Mouse (Mus musculus): ENCODE data around the gene Trim16. TPM values are rescaled to one million over a fixed set of nuclear protein-coding genes. Genes with fewer than 3 reads are reported as not detected.

Gene Trim16
- polyA plus RNA-seq, 1 experiment: 24.2 TPM

DNA sequence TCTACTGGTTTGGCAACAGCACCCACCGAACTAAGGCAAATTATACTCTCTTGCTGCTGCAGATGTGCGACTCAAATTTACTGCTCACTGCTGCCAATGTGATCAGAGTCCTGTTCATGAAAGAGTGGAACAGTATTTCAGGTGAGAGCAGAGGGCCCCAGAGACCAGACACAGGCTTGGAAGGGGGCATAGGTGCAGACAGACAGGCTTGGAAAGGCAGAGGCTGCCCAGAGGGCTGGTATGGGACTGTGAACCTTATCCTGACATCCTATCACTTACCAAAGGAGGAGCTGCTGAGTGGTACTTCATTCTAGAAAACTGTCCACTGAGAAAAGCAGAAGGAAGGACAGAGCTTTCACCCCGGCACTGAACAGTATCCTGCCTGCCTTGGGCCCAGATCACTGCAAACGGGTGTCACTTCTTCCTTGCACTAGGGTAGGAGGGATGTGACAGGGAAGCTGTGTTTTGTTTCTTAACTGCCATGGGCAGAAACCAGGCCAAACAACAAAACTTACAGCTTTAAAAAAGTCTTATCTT, 27.7 kb downstream of the Trim16 start:
- TF ChIP-seq MAX (IDR thresholded peaks at IDR 0.05) (no peak), USF1 (IDR thresholded peaks at IDR 0.05; ENCODE audit: low read depth) (no peak), CEBPB (IDR thresholded peaks at IDR 0.05; ENCODE audit: low read depth) (no peak), CTCF (IDR thresholded peaks at IDR 0.05; ENCODE audit: control insufficient read depth, insufficient read depth, insufficient read length) (no peak), MYOD1 (IDR thresholded peaks at IDR 0.05; ENCODE audit: control insufficient read depth, insufficient read length, low read depth) (no peak), FOSL1 (IDR thresholded peaks at IDR 0.05; ENCODE audit: insufficient read depth, low read length, poor library complexity, severe bottlenecking) (no peak), MYOG (IDR thresholded peaks at IDR 0.05; ENCODE audit: control insufficient read depth, extremely low read depth, insufficient read length) (no peak)
- Histone ChIP-seq H3K79me3 (ENCODE audit: low read depth) (no peaks in the 10 kb centered on the region), H3ac (ENCODE audit: control insufficient read depth, insufficient read length, low read depth) (no peak overlapping the region), H3K27me3 (ENCODE audit: control insufficient read depth, insufficient read depth, insufficient read length) (no peaks in the 10 kb centered on the region), H3K4me3 (ENCODE audit: insufficient read depth, poor library complexity, severe bottlenecking) (no peak overlapping the region), H3K36me3 (ENCODE audit: control insufficient read depth, insufficient read depth) (no peaks in the 10 kb centered on the region), H3K79me2 (ENCODE audit: control insufficient read depth, insufficient read depth) (no peaks in the 10 kb centered on the region)

DNA sequence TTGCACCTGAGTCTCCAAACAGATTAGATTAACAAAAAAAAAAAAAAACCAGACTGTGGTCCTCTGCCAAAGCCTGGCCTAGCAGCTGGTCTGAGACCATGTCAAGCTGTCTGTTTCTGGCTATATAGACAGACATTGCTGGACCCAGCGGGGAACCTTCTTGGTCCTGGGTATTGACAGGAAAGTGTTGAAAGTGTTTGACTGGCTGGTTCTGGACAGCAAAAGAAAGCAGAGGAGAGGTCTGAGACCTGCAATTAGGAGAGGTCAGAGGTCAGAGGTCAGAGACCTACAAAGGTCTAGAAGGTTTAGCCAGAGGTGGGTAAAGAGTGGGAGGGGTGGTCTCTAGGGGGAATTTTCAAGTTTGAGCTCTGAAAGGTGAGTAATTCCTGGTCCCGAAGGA, 28.3 kb downstream of the Trim16 start:
- H3K27me3 ChIP-seq (ENCODE audit: control insufficient read depth, insufficient read depth, insufficient read length): no peaks in the 10 kb centered on the region
- no peaks in the 10 kb centered on the region for H3K79me2 ChIP-seq (ENCODE audit: control insufficient read depth, insufficient read depth)
- H3K79me3 ChIP-seq (ENCODE audit: low read depth): no peaks in the 10 kb centered on the region
- H3K4me3 ChIP-seq (ENCODE audit: insufficient read depth, poor library complexity, severe bottlenecking): no peak overlapping the region
- TF ChIP-seq MAX (IDR thresholded peaks at IDR 0.05) (no peak), CTCF (IDR thresholded peaks at IDR 0.05; ENCODE audit: control insufficient read depth, insufficient read depth, insufficient read length) (no peak), MYOG (IDR thresholded peaks at IDR 0.05; ENCODE audit: control insufficient read depth, extremely low read depth, insufficient read length) (no peak), MYOD1 (IDR thresholded peaks at IDR 0.05; ENCODE audit: control insufficient read depth, insufficient read length, low read depth) (no peak), USF1 (IDR thresholded peaks at IDR 0.05; ENCODE audit: low read depth) (no peak), CEBPB (IDR thresholded peaks at IDR 0.05; ENCODE audit: low read depth) (no peak), FOSL1 (IDR thresholded peaks at IDR 0.05; ENCODE audit: insufficient read depth, low read length, poor library complexity, severe bottlenecking) (no peak)
- no peaks in the 10 kb centered on the region for H3K36me3 ChIP-seq (ENCODE audit: control insufficient read depth, insufficient read depth)
- no peak overlapping the region for H3ac ChIP-seq (ENCODE audit: control insufficient read depth, insufficient read length, low read depth)

DNA sequence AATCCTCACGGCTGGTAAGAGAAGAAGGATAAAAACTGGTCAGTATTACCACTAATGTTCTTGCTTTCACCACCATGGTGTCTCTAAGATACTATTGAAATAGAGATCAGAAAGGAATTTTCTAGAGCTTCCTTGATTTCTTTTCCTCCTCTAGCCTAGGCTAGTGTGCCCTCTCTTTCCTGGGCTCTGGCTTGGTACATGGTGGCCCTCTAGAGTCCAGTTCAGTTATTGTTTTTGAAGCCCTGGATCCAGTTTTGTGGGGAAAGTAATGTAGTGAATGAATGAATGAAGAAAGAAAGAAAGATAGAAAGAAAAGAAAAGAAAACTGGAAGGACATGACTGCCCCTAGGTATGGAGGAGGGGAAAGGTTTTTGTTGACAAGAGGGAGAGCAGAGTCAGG, 31.2 kb downstream of the Trim16 start:
- no peak overlapping the region for H3K4me3 ChIP-seq (ENCODE audit: insufficient read depth, poor library complexity, severe bottlenecking)
- TF ChIP-seq CEBPB (IDR thresholded peaks at IDR 0.05; ENCODE audit: low read depth) (no peak), CTCF (IDR thresholded peaks at IDR 0.05; ENCODE audit: control insufficient read depth, insufficient read depth, insufficient read length) (peak; percentile 3)
- H3ac ChIP-seq (ENCODE audit: control insufficient read depth, insufficient read length, low read depth): no peak overlapping the region
- peaks cover 12% of the 10 kb centered on the region for H3K27me3 ChIP-seq (ENCODE audit: control insufficient read depth, insufficient read depth, insufficient read length)
- no peaks in the 10 kb centered on the region for H3K79me3 ChIP-seq (ENCODE audit: low read depth)
- no peaks in the 10 kb centered on the region for H3K79me2 ChIP-seq (ENCODE audit: control insufficient read depth, insufficient read depth)
- no peaks in the 10 kb centered on the region for H3K36me3 ChIP-seq (ENCODE audit: control insufficient read depth, insufficient read depth)

DNA sequence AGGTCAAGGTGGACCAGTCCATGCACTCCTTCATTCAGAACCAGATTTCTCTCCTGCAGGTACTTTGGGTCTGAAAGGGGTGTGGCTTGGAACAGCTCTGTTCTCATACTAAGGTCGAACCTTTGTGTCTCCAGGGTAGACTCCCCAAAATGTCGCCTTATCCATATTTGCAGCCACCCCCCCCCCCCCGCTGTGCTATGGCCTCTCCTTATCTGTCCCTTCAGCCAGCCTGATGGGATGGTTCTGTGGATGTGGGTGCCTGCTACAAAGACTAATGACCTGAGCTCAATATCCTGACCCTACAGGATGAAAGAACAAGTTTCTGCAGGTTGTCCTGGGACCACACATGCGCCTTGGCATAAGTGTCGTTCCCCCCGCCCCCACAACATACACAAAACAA, 33.3 kb downstream of the Trim16 start:
- Histone ChIP-seq H3K79me3 (ENCODE audit: low read depth) (no peaks in the 10 kb centered on the region), H3K4me3 (ENCODE audit: insufficient read depth, poor library complexity, severe bottlenecking) (no peak overlapping the region), H3K36me3 (ENCODE audit: control insufficient read depth, insufficient read depth) (no peaks in the 10 kb centered on the region), H3K27me3 (ENCODE audit: control insufficient read depth, insufficient read depth, insufficient read length) (peaks cover 22% of the 10 kb centered on the region), H3K79me2 (ENCODE audit: control insufficient read depth, insufficient read depth) (no peaks in the 10 kb centered on the region), H3ac (ENCODE audit: control insufficient read depth, insufficient read length, low read depth) (no peak overlapping the region)
- TF ChIP-seq CTCF (IDR thresholded peaks at IDR 0.05; ENCODE audit: control insufficient read depth, insufficient read depth, insufficient read length): no peak
- TF ChIP-seq FOSL1 (IDR thresholded peaks at IDR 0.05; ENCODE audit: insufficient read depth, low read length, poor library complexity, severe bottlenecking): no peak
- TF ChIP-seq MYOG (IDR thresholded peaks at IDR 0.05; ENCODE audit: control insufficient read depth, extremely low read depth, insufficient read length): no peak
- TF ChIP-seq MAX (IDR thresholded peaks at IDR 0.05): no peak
- no peak for TF ChIP-seq USF1 (IDR thresholded peaks at IDR 0.05; ENCODE audit: low read depth)
- no peak for TF ChIP-seq MYOD1 (IDR thresholded peaks at IDR 0.05; ENCODE audit: control insufficient read depth, insufficient read length, low read depth)
- TF ChIP-seq CEBPB (IDR thresholded peaks at IDR 0.05; ENCODE audit: low read depth): no peak

DNA sequence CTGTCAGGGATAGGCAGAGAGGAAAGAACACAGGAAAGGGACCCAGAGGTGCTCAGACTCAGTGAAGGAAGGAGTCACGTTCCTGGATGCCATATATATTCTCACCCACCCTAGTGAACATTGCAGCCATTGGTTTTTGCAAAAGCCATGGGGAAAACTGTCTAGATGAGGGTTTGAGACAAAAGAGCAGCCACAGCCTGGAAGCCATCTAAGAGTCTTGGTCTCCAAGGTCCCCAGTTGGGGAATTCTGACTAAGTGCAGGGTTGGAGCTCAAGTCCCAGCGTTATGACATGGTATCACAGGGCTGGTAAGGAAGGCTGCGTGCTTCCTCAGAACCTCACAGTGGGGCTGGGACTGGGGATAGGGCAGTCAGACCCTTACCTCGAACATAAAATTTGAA, 45.5 kb downstream of the Trim16 start:
- no peaks in the 10 kb centered on the region for H3K79me3 ChIP-seq (ENCODE audit: low read depth)
- no peaks in the 10 kb centered on the region for H3K36me3 ChIP-seq (ENCODE audit: control insufficient read depth, insufficient read depth)
- H3K27me3 ChIP-seq (ENCODE audit: control insufficient read depth, insufficient read depth, insufficient read length): peaks cover 14% of the 10 kb centered on the region
- H3ac ChIP-seq (ENCODE audit: control insufficient read depth, insufficient read length, low read depth): no peak overlapping the region
- H3K4me3 ChIP-seq (ENCODE audit: insufficient read depth, poor library complexity, severe bottlenecking): no peak overlapping the region
- no peaks in the 10 kb centered on the region for H3K79me2 ChIP-seq (ENCODE audit: control insufficient read depth, insufficient read depth)
- no peak for TF ChIP-seq USF1 (IDR thresholded peaks at IDR 0.05; ENCODE audit: low read depth)
- no peak for TF ChIP-seq MYOG (IDR thresholded peaks at IDR 0.05; ENCODE audit: control insufficient read depth, extremely low read depth, insufficient read length)
- no peak for TF ChIP-seq FOSL1 (IDR thresholded peaks at IDR 0.05; ENCODE audit: insufficient read depth, low read length, poor library complexity, severe bottlenecking)
- TF ChIP-seq CEBPB (IDR thresholded peaks at IDR 0.05; ENCODE audit: low read depth): no peak

DNA sequence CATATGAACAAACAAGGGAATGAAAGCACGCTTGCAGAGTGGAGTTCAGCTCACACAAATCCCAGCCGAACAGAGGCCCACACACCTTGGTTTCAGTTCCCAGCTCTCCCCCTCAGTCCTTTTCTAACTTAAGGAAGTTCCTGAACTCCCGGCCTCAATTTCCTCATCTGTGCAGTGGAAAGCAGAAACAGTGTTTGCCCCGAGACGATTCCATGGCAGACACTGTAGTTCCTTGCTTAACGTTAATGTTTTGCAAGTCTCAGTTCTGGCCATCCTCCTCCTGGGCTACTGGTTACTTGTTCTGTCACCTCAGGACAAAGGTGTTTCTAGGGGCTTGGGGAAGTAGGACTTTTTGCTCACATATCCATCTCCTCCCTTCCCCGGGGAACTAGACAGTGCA, 46.7 kb downstream of the Trim16 start:
- Histone ChIP-seq H3K36me3 (ENCODE audit: control insufficient read depth, insufficient read depth) (no peaks in the 10 kb centered on the region), H3K79me2 (ENCODE audit: control insufficient read depth, insufficient read depth) (no peaks in the 10 kb centered on the region), H3ac (ENCODE audit: control insufficient read depth, insufficient read length, low read depth) (no peak overlapping the region), H3K27me3 (ENCODE audit: control insufficient read depth, insufficient read depth, insufficient read length) (peaks cover 14% of the 10 kb centered on the region), H3K79me3 (ENCODE audit: low read depth) (no peaks in the 10 kb centered on the region), H3K4me3 (ENCODE audit: insufficient read depth, poor library complexity, severe bottlenecking) (no peak overlapping the region)
- no peak for TF ChIP-seq MYOD1 (IDR thresholded peaks at IDR 0.05; ENCODE audit: control insufficient read depth, insufficient read length, low read depth)
- no peak for TF ChIP-seq CTCF (IDR thresholded peaks at IDR 0.05; ENCODE audit: control insufficient read depth, insufficient read depth, insufficient read length)
- no peak for TF ChIP-seq CEBPB (IDR thresholded peaks at IDR 0.05; ENCODE audit: low read depth)
- TF ChIP-seq USF1 (IDR thresholded peaks at IDR 0.05; ENCODE audit: low read depth): no peak
